Mouse (Mus musculus): ENCODE data around the gene Pkp2.
A peak's percentile ranks its signal among the peaks of the same experiment; 100 is the strongest.

The Pkp2 gene

DNA sequence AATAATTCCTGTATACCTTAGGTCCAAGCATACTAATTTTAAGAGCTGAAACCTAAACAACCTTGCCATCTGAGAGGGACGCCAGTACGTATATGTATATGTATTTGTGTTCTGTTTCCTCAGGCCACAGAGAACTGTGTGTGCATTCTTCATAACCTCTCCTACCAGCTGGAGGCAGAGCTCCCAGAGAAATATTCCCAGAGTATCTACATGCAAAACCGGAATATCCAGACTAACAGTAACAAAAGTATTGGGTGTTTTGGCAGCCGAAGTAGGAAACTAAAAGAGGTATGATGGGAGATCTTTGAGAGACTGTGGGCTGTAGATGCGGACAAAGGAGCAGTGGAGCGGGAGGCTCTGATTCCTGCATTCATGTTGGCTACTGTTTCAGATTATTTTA lies 48.4 kb downstream of the Pkp2 start:
- DNase-seq (ENCODE audit: low spot score) = no peak

- no peak for DNase-seq (ENCODE audit: low spot score)
Observed at GRCm38 (mm10) chr16:16262436-16262835, 49.3 kb downstream of the Pkp2 start.

DNA sequence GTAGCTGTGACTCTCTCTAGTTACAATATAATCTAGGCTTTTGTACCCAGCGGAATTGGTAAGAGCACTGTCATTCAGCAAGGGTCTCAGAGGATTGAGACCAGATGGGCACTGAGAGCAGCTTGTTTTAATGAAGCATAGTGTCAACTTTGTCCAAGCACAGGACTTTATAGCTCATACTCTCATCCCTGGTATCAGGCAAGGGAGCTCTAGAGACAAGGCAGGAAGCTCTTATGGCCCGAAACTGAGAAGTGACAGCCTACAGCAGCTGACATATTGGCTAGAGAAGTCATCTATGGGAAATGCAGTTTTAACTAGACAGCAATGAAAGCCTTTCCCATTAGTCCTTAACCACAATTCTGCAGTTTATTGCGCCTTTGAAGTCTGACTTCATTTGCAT lies 59.9 kb downstream of the Pkp2 start:
- DNase-seq (ENCODE audit: low spot score) = no peak

DNA sequence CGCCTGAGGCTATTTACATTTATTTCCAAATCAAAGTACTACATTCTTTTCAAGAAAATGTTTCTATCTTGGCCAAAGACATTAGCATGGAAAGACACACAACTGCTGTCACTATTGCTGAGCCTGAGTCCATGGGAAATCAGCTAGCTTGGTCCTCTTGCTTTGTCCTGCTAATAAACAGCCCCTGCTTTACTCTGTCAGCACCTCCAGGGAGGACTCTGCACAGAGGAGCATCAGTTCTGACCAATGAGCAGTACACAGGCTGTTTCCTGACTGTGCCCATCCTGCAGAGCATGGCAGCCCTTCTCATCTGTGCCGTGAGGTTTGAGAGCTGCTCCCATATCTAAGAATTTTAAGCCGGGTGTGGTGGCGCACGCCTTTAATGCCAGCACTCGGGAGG lies 60.6 kb downstream of the Pkp2 start:
- DNase-seq (ENCODE audit: low spot score) = no peak

DNA sequence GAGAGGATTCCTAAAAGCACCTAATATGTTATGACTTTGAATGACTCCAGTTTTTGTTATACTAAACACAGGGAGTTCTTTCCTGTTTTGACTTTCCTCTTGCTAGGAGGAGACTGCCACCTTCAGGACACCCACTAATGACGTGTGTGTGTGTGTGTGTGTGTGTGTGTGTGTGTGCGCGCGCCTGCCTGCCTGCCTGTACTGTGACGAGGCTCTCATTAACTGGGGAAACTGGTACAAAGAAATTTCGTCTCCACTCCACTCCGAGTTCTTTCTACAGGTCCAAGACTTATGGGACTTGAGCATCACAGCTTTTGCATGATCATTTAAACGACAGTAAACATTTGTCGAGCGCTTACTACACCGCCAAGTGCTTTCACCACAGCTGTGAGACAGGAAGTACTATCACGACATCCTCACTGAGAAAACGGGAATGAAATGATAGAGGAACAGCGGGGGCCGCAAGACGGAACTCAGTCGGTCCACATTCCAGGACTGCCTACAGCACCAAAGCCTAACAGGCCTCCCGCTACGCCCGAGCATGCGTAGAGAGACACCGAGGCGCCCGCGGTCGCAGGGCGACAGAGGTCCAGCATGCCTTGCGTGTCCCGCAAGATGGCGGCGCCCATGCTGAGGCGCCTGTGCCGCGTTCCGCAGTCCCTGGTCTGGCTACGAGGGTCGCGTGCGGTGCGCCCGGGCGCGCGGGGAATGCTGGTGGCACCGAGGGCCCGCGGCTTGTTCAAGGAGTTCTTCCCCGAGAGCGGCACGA lies 89.4 kb downstream of the Pkp2 start, which contains the start of gene Yars2:
Gene Yars2 (plus strand): TSS at position 597 of the 769 bp plus-strand sequence.
- peak; percentile 95 for DNase-seq (ENCODE audit: low spot score)

- DNase-seq (ENCODE audit: low spot score) = peak; percentile 29
Observed at GRCm38 (mm10) chr16:16303138-16303827, 90.2 kb downstream of the Pkp2 start.

DNA sequence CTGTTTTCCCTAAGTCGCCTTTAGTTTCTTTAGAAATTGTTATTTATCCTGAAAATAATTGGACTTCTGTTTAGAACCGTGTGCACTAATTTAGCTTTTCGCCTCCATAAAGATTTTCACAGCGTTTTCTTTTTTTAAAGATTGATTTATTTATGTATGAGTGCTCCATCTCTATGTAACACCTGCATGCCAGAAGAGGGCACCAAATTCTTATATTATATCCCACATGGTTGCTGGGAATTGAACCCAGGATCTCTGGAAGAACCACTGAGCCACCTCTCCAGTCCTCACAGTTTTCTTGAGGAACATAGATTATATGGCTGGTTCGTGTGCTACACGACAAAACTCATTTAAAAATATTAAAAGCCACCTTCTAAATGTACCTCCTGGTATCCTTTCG lies 90.8 kb downstream of the Pkp2 start:
- DNase-seq (ENCODE audit: low spot score) = no peak

GRCm38 (mm10) chr16:16311319-16311718 lies 98.2 kb downstream of the Pkp2 start:
- DNase-seq (ENCODE audit: low spot score) = no peak
